Mouse (Mus musculus) right cerebral cortex, postnatal 4 days (tissue): ENCODE measurements around the gene Gm20855.
"Not testable (repeated sequence)": the region's sequence is repeated elsewhere in the genome, so short reads cannot be mapped to it uniquely, and the experiment has no call there.

Experiments
- DNase-seq: peaks from one replicate; pipeline ENCODE4 v3.0.0-alpha.2; 2022

Gm20855 gene

DNA sequence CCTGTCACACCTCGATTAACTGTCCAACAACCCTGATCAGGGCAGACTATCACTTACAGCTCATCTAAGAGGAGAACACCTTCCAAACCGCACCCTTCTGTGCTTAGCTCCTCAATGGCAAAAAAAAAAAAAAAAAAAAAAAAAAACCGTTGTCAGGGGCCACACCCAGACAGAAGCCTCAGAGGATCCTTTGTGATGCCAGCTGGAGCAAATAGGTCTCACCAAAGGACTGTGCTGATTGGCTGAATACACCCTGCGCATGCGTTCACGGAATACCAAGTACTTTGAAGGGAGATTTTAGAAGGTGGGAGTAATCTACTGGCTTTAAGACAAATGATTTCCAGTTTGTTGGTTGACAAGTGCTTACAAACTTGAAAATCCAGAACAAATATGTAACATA lies at the start of gene Gm20855:
Gene Gm20855, minus strand, starts transcription at position 101 of the 400 bp plus-strand sequence.
- not testable (repeated sequence) for DNase-seq
